Mouse (Mus musculus): ENCODE results near the gene Kmt5c.

DNA sequence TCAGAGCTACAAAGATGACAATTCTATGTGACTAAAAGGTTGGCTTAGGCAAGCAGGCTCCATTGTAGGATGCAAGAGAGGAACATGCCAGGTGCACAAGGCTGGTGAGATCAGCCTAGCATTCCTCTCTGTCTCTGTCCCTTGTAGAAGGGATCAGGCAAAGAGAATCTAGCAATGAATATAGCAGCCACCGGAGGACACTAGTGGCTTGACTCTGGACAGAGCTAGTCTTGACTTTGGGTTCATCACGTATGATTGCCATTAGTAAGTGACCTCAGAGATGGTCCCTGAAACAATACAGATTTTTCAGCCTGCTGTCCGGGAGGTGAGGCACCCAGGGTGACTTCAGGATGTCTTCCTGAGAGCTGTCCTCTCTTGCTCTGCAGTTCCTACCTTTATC is 27.3 kb upstream of the Kmt5c start:
- TF ChIP-seq GATA1 (IDR thresholded peaks at IDR 0.05; ENCODE audit: low read length) (no peak), TAL1 (IDR thresholded peaks at IDR 0.05; ENCODE audit: low read length) (no peak)

All from erythroblast, embryonic 14.5 days (primary cell).